Mouse (Mus musculus) mouse trophoblast stem cell (cell line): Measurements from ENCODE around the gene Enpep.

Source experiments
- in situ Hi-C, 2 experiments: fragments of 300-500 bp; cut with MseI, MboI; formaldehyde crosslinking; loops; 2 replicates in 1 of 2; 3 replicates in 1 of 2; pipeline ENCODE4 v1.15.1; 2025

The Enpep gene

DNA sequence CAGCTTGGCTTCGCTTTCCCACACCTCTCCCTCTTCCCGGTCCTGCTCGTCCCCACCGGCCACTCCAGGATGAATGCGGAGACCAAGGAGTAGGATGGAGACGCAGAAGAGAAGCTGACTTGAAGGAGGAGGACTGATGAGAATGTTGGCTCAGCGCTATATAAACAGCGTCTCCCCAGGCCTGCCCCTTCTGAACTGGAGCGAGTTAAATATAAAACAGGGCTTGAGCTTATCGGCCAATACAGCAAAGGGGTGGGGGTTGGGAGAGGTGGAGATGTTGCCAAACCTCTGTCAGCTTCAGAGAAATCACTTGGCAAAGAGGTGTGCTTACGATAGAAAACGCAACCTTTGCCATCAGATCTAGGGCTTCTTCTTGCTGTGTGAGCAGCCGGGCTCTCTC lies at the start of gene Enpep:
Enpep (minus strand) TSS at position 135 of the 400 bp plus-strand sequence.
- in situ Hi-C loops = no loop called here

DNA sequence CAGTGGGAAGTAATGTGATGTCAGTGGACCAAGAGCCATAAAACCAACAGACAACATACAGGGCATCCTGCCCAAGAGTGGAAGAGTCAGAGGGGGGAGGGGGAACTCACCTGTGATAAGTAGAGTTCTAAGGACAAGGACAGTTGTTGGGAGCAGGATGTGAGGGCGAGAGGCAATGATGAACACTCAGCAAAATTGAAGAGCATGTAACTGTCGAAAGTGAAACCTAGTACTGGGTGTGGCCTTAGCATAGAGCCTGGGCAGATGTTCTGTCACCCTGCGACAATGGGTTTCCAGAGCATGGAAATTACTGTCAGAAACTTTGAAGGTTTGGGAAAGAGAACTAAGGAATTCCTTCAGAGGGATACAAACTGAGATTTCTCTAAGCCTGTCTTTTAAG lies 46.6 kb upstream of the Enpep start:
- in situ Hi-C loops = no loop called here

DNA sequence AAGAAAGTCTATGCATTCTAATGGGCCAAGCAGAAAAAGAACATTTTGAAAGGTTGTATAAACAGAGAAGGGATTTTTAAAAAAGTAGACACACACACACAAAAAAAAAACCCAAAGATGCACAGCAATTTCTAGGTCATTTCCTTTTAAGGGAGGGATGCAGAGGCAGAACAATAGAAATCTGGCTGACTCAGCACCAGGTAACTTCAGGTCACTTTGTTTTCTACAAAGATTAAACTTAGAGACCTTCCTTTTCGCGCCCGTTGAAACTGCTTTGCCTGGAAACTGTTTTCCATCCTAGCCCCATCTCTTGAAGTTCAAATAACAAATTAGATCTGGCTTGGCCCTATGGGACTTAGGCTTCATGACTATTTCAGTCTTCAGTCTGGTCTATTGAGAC lies 42.6 kb upstream of the Enpep start:
- in situ Hi-C loops = no loop called here

DNA sequence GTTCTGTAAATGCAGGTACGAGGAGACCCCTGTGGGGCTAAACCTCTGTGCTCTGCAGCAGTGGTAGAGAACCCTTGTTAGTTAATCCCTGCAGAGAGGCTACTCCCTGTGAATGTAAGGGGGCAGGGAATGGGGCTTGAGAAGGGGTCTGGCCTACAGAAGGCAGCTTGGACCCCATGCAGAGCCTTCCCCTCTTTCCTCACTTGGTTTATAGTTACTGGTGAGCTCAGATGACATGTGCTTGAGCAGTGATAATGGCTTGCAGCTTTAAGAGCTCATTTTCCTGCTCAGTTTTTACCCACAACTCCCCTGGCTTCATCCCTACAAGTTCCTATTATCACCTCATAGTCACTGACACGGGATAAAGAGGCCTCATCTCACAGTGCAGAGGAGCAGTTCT lies 40.6 kb upstream of the Enpep start:
- in situ Hi-C loops = no loop called here

DNA sequence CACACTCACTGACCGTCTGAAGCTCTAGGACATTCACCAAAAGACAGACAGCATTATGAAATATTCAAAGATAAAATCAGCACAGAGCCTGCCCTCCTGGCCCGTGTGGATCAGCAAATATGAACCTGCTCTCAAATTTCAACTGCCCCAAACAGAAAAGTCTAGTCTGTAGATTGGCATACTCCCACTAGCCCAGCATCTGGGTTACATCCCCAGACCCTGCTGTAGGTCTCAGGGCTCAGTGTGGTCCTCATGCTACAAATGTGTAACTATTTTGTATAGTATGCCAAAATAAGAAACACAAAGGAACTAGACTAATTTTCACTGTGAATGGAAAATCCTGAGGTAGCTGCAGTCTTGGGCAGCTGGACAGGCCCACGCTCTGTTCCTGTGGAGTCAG lies 37.0 kb upstream of the Enpep start:
- in situ Hi-C loops = no loop called here

DNA sequence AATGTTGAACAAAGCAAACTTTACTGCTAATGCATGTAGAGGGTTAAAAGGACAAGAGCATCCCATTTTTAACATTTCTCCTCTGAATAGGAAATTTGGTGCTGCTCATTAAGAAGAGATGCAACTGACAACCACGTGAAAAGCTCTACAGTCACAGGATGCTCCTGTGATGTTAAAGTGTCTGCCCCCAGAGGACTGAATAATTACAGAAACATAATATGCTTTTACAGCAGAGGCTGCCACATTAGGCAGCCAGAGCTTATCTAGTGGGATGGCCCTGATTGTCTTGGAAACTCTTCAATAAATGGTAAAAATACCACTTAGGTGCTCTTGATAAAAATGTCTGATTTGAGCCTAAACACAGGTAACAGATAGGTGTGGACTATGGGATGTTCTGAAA lies 33.4 kb upstream of the Enpep start:
- in situ Hi-C loops = no loop called here

DNA sequence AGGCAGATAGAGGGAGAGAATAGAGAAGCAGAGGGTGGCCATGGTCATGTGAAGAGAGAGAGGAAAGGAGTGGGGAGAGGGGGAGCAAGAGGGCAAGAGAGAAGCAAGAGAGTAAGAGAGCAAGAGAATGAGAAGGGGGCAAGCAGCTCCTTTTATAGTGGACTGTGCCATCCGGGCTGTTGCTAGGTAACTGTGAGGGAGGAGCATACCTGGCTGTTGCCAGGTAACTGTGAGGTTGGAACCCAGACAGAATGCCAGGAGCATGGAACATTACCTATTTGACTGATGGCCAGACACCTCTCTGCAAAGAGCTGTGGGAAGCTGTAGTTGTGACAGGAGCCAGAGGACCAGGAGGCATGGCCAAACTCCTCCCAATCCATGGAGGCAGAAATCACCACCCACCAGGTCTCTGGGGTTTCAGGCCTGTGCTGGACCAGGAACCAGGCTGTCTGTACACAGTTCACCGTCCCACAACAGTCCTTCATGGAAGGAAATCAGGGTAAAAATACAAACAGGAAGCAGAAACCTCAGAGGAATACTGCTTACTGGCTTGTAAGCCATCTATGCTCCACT lies 32.4 kb upstream of the Enpep start:
- in situ Hi-C loops = no loop called here

DNA sequence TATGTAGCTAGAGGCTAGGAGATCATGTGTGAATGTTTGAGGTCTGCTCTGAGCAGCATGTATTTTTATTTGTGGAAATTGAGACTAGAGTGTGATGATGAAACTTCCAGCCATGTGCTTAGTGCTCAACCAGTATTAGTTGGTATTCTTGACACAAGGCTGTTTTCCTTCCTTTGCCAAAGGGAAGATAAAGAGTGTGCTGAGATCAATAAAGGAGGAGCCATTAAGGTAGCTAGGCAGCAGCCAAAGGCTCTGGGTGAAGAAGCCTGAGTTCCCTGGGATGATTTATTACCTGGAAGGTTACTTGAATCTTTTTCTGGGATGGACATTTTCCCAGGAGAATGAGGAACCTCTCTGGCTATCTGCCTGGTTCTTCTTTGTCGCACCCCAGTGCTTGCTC lies 30.9 kb upstream of the Enpep start:
- in situ Hi-C loops = no loop called here

DNA sequence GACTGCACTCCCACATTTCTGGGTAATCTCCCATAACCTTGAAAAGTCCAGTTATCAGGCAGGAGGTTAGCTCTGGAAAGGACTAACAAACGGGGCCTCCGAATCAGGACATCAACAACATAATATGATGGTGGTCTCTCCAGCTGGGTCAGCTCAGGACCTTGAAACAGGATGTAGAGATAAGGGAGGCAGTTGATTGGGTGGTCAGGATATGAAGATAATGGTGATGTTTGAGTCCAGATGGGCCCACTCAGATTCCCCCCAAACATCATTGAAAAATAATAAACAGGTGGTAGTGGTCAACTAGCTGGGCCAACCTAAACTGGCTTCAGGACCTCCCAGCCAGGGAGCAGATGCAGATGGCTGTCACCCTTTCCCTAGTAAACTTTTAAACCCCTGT lies 25.6 kb upstream of the Enpep start:
- in situ Hi-C loops = no loop called here

DNA sequence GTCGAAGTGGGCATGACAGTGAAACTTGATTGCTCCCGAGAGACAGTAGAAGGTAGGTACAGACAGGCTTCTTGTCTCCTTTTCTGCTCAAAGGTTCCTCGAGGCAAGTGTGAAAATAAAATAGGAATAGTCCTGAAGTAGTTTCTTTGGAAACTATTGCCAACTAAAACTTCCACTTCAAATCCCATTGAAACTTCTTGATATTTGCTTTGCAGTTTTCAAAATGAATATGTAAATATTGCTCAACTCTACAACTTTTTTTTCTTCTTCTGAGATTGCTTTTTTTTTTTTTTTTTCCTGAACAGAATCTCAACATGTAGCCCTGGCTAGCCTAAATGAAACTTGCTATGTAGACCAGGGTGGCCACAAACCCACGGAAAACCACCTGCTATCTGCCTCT lies 21.4 kb upstream of the Enpep start:
- in situ Hi-C loops = no loop called here

DNA sequence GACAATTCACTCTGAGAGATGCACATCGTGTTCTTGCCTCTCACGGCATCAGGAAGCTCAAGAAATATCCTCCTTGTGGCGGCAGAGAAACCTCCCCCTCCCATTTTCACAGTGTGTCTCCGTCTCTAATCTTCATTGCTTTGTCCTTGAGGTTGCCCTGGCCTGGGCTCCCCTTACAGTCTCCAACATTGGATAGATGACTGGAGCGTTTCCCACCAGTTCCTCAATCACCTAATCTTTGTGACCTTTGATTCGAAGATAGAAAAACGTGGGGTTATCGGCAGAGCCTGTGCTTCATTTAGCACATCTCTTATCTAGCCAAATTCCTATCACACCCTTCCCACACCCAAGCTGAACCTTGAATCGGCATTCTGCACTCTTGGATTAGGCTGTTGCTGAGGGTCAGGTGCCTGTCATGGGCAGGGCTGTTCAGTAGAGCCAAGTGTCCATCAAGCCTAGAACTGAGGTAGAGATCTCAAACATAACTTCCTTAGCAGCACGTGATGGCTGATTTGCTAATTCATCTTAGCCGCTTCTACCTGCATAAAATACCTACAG lies 18.9 kb upstream of the Enpep start:
- in situ Hi-C loops = no loop called here

DNA sequence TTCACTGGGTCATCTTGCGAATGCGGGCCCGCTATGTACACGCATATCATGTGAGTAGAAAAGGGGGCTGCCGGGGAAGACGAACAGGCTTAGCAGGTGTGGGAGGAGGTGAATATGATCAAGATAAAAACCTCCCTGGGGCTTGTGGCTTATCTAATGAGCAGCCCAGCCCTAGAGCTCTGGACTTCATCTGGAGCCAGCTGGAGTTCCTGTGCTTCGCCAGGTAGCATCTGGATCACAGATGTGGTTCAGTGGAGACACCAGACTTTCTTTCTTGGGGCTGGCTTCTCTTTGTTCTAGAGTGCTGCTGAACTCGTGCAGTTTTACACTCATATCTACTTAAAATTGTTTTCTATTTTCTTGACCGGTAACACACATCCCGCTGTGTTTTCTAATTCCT lies 14.8 kb upstream of the Enpep start:
- in situ Hi-C loops = no loop called here

DNA sequence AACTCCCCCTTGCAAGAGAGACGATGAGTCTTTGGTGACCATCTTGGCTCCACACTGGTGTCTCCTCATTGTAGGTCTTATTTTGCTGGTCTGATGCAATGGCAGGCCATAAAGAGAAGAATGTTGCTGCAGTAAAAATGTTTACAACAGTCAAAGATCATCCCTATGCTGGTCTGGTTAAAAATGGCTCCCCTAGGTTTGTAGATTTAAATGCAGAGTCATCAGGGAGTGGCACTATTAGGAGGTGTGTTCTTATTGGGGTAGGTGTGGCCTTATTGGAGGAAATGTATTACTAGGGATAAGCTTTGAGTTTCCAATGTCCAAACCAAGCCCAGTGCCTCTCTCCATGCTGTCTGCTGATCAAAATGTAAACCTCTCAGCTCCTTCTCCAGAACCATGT lies 10.2 kb upstream of the Enpep start:
- in situ Hi-C loops = no loop called here

DNA sequence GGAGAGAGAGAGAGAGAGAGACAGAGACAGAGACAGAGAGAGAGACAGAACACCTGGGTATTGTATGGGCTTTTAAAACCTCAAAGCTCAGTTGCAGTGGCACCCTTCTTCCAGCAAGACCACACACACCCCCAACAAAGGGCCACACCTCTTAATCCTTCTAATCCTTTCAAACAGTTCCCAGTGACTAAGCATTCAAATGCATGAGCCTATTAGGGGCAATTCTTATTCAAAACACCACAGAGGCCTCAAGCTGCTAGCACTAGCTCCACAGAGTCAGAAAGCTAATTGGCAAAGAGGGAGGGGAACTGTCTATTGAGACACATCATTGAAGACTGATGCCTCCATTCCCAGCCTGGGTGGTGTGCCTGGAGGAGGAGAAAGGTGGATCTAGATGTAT lies 8.5 kb upstream of the Enpep start:
- in situ Hi-C loops = no loop called here

DNA sequence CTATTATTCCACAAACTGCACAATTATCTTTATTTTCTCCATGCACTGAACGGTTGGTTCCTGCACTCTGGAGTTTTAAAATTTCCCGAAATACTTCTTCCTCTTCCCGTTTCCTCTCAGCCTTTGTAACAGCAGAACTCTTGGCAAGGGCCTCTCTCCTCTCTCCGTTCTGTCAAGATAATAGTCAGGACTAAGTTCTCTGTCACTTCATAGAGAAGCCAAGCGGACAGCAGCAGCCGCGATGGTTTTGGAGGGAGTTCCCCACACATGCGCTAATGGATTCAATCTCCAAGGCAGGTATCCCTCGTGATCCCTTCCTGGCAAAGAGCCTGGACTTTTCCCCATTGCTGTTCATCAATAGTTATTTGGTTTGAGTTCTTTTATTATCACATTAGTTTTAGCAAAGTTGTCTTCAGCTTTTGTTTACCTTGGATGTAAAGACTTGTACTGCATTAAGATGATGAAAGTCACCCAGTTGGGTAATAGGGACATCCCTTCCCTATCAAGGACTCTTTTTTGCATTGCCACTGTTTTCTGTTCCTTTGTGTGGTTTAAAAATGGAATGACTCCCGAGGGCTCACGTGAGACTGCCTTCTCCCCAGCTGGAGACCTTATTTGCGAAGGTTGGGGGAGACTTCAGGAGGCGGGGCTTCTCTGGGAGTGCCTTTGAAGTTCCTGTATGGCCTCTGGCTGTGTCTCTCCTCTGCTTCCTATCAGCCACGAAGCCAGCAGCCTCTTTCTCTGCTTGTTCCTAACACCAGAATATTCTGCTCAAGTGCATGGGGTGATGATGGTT lies 6.0 kb upstream of the Enpep start:
- in situ Hi-C loops = no loop called here

DNA sequence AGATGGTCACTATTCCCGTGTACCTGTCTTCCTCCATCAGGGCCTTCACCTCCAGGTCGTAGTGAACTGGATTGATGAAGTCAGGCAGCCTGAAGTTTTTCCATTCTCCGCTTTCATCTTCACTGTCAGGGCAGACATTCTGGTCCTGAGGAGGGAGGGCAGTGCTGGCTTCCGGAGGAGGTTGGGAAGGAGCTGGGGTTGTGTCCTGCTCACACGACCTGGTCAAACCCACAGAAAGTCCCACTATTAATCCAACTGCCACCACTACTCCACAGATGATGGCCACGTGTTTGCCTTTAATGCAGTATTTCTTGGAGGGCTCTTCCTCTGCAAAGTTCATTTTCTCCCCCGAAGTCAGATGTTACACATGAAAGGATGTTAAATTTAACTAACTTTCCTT lies 378 bp downstream of the Enpep start:
- in situ Hi-C loops = no loop called here

DNA sequence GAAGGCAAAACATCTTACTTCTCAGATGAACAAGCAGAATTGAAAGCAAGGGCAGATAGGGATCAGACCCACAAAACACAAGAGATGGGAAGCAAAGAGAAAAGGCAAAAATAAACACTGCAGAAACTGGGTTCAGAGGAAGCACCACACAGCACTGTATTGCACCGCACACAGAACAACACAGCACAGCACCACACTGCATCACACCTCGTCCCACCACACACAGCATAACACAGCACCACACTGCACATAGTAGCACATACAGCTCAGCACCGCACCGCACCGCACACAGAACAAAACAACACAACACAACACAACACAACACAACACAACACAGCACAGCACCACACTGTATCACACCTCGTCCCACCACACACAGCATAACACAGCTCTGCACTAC lies 1.1 kb downstream of the Enpep start:
- in situ Hi-C loops = no loop called here

DNA sequence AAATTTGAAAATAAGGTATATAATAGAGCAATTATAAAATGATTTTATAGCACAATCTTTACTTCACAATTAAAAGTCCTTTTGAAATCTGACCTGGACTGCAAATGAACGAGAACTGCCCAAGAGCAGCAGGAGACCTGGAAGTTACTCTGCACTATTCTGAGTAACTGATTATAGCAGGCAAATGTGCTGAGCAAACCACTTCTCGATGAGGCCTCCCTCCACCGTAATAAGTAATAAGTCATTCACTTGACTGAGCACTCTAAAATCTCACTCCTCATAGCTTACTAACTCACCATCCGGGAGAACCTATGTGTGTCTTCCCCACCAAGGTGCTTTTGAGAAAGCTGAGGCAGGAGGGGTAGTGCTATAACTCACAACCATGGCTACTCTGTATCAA lies 4.5 kb downstream of the Enpep start:
- in situ Hi-C loops = no loop called here

DNA sequence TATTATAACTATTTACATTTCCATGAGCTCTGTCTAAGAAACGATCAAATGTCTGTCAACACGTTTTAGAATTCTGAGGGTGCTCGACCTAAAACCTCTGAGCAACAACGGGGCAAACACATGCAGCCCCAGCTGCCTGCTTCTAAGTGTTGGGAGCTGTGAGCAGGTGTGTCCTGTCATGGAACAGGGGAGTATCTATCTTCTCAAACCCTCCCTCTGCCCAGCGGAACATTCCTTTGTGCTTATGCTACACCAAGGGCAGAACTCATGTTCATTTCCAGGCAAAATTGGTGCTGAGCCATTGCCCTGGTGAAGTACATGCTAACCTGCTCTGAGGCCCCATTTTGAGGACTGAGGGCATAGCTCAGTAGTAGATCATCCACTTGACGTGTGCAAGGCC lies 10.9 kb downstream of the Enpep start:
- in situ Hi-C loops = no loop called here

DNA sequence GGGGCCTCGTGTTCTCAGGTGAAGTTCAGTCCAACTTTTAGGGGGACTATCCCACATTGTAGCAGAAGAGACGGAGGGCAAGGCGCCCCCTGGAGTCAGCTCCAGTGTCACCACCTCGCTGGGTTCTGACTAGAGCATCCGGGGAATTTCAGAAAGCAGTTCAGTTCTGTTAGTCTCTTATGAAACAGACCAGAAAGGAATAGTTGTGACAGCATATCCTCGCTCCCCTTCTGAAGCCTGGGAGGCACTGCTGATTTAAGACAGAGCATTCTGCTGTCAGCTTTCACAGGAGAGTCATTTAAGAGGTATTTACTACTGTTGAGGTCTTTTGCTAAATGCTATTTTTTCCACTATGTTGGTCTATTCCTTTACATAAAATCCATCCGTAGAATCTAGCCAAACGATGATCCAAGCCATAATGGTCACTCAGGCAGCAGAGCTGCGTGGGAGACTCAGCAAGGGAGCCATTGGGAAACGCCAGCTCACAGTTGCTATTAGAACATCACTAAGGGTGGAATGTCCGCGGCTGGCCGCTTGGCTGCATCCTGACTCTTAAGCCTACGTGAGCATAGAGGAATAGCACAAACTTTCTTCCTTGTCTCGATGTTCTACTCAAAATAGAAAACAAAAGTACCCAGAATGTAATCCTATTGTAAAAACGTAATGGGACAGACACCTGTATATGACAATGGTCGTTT lies 15.3 kb downstream of the Enpep start:
- in situ Hi-C loops = no loop called here

DNA sequence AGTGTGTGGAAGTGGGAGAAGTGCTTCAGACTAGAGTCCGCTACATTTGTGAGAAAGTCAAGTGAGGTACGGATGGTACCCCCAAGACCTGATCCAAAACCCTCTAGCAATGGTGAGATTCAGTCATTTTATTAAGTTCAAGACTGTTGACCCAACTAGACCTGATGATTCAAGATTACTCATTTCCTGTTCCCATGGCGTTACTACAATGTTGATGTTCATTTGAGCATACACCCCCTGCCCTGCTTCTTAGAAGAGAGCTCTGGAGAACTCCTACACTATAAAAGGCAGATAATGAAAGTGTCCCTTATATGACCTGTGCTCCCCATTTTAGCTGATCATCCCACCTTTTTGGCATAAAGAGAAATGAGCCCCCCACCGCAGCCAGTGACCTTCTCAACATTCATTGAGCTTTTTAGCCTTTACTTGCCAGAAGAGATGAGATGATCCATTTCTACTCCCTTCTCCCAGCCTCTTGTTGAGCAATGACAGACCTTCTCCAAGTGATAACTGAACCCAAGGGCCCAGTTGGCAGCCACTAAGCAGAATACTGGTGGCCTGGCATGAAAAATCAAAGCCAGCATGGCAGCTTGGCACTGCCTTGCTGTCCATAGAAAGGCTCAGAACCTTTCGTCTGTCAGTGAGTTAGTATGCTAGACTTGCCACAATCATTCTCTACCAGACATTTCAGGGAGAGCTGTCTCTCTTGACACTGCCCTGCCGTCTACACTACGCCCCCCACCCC lies 18.7 kb downstream of the Enpep start:
- in situ Hi-C loops = no loop called here

DNA sequence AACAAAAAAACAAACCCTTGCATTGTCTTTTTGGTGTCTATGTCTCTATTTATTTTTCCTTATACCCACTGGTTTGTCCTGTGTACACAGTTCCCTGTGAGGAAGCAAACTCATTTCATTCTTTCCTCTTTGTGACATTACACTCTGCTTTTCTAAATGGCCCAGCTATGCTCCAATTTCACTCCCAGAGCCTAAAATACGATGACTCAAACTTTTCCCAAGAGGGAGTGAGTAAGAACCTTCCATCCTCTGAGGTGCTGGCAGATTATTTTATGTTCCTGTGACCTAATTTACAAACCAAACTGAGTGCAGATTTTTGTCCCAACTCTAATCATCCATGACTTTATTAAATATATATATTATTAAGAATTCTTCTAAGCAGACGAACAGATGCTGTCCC lies 19.3 kb downstream of the Enpep start:
- in situ Hi-C loops = no loop called here
